ENCODE assay signal across 13 mouse cellular contexts in the genomic region with DNA sequence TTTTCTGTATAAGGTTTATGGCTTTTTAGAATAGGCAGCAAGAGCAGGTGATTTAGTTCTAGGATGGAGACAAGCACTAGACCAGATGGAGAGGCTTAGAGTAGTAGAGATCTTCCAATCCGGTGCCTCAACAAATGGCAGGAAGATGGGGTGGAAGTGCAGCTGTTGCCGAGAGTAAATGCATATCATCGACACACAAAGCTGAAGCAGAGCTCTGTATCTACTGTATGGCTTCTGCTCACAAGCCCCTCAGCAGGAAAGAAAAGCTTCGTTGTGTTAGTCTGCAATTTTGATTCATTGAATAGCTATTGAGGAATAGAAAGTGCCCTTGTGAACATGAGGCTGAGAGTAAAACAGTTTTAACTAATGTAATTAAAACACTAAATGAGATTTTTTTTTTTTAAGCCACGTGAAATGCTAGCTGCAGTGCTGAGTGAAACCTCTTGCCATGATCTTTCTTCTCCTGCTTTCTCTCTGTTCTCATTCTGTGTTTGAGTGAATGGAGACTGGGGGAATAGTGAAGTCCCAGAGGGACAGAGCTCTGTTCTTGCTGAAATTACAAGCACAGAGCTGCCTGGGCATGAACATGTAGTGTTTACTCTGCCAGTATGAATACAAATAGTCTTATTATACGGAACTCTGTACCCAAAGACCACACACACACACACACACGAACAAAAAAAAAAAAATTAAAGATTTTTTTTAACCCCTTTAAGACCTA.
DNase-seq lines count a peak whose midpoint lies in the region; ATAC-seq and TF ChIP-seq lines count a peak whose summit lies in the region.
"Had no signal": no experiment of that assay in that cellular context is flagged by ENCODE, and none has a peak within 500 bp of the region (broad histone marks: within the 10 kb centered on the region; RNA-seq: fewer than 3 reads in every experiment).

No protein-coding gene starts in this region.

- no peak for TF ChIP-seq CTCF in stomach, postnatal 0 days (IDR thresholded peaks at IDR 0.05; ENCODE audit: low read depth)
- no peak for TF ChIP-seq CTCF in hindbrain, postnatal 0 days (IDR thresholded peaks at IDR 0.05; ENCODE audit: low read depth)
- no peak for TF ChIP-seq CTCF in lung, adult 2 months (IDR thresholded peaks at IDR 0.05; ENCODE audit: insufficient read depth, low read length)

- peak overlapping the region; percentile 52 for H3K27ac ChIP-seq in stomach, embryonic 14.5 days (ENCODE audit: low read length)
- H3K27ac ChIP-seq in stomach, postnatal 0 days (replicated peaks), result no peak overlapping the region
- H3K27ac ChIP-seq in hindbrain, postnatal 0 days, result peak overlapping the region; percentile 57
- H3K27ac ChIP-seq: embryonic facial prominence, embryonic 13.5 days; heart, adult 2 months had no signal

- no peaks in the 10 kb centered on the region for H3K4me1 ChIP-seq in stomach, embryonic 14.5 days (ENCODE audit: control insufficient read depth, insufficient read depth, low read length)
- H3K4me1 ChIP-seq in stomach, postnatal 0 days (replicated peaks; ENCODE audit: control insufficient read depth, insufficient read depth), result no peaks in the 10 kb centered on the region
- H3K4me1 ChIP-seq in hindbrain, postnatal 0 days (ENCODE audit: insufficient read depth, low read length), result no peaks in the 10 kb centered on the region
- no peaks in the 10 kb centered on the region for H3K4me1 ChIP-seq in lung, adult 2 months (ENCODE audit: control insufficient read depth, insufficient read depth, low read length)
- H3K4me1 ChIP-seq: embryonic facial prominence, embryonic 13.5 days had no signal

- H3K9me3 ChIP-seq in stomach, embryonic 14.5 days (ENCODE audit: control insufficient read depth, low read depth, low read length), result no peaks in the 10 kb centered on the region
- H3K9me3 ChIP-seq in stomach, postnatal 0 days (ENCODE audit: control insufficient read depth, low read length), result no peaks in the 10 kb centered on the region
- no peaks in the 10 kb centered on the region for H3K9me3 ChIP-seq in hindbrain, postnatal 0 days (ENCODE audit: low read length)
- H3K9me3 ChIP-seq: embryonic facial prominence, embryonic 13.5 days had no signal

- no peak for ATAC-seq in stomach, embryonic 14.5 days (ENCODE audit: insufficient number of reproducible peaks, insufficient read depth, low FRiP score, low read depth)
- no peak for ATAC-seq in stomach, postnatal 0 days (ENCODE audit: low FRiP score, low TSS enrichment)
- ATAC-seq in hindbrain, postnatal 0 days, result peak; percentile 68; the same call in 1 of the 2 replicates

- H3K27me3 ChIP-seq in stomach, embryonic 14.5 days (ENCODE audit: control insufficient read depth, insufficient read depth, low read length), result no peaks in the 10 kb centered on the region
- H3K27me3 ChIP-seq in stomach, postnatal 0 days (ENCODE audit: control insufficient read depth, insufficient read depth, low read length), result no peaks in the 10 kb centered on the region
- no peaks in the 10 kb centered on the region for H3K27me3 ChIP-seq in hindbrain, postnatal 0 days (ENCODE audit: insufficient read depth, low read length)
- H3K27me3 ChIP-seq: embryonic facial prominence, embryonic 13.5 days had no signal

- no peak overlapping the region for H3K4me2 ChIP-seq in stomach, embryonic 14.5 days (replicated peaks; ENCODE audit: low read depth, low read length)
- no peak overlapping the region for H3K4me2 ChIP-seq in stomach, postnatal 0 days (replicated peaks; ENCODE audit: low read depth)
- H3K4me2 ChIP-seq in hindbrain, postnatal 0 days (ENCODE audit: low read depth, low read length), result no peak overlapping the region
- H3K4me2 ChIP-seq: embryonic facial prominence, embryonic 13.5 days had no signal

- DNase-seq in layer of hippocampus, adult 18-20 months (ENCODE audit: low spot score in 2 of 2), result peak; percentile 12 to 17
- DNase-seq in layer of hippocampus, adult 11-12 months (ENCODE audit: low spot score), result no peak
- no peak for DNase-seq in stomach, postnatal 0 days (ENCODE audit: low spot score)
- DNase-seq in hindbrain, postnatal 0 days (ENCODE audit: low spot score), result peak; percentile 56
- DNase-seq in lung, adult 2 months, result no peak
- no peak for DNase-seq in spleen, postnatal 10 days (ENCODE audit: low spot score in 2 of 2)
- no peak for DNase-seq in embryo, embryonic 10.5 days (ENCODE audit: low spot score)
- DNase-seq: B cell, adult 2 months; cerebellum, adult 8-10 months; heart, adult 2 months; heart, postnatal 36 days had no signal

- H3K36me3 ChIP-seq in stomach, embryonic 14.5 days (ENCODE audit: control insufficient read depth, insufficient read depth, low read length), result peaks cover 6% of the 10 kb centered on the region; the same call in 1 of the 2 replicates
- no peaks in the 10 kb centered on the region; the same call in 1 of the 2 replicates for H3K36me3 ChIP-seq in stomach, postnatal 0 days (ENCODE audit: control insufficient read depth, insufficient read depth, low read length)
- H3K36me3 ChIP-seq in hindbrain, postnatal 0 days (ENCODE audit: insufficient read depth, low read length), result 0 out of 2 replicates have a peak, but pooled peaks cover 5% of the 10 kb centered on the region

- no peak for TF ChIP-seq POLR2A in lung, adult 2 months (IDR thresholded peaks at IDR 0.05; ENCODE audit: borderline replicate concordance, extremely low read depth, low read depth, low read length)

- WGBS in stomach, embryonic 14.5 days, result 56% methylated on average over 7 of the region's 7 CpGs
- 43% methylated on average over 7 of the region's 7 CpGs for WGBS in stomach, postnatal 0 days
- WGBS in hindbrain, postnatal 0 days, result 31% methylated on average over 7 of the region's 7 CpGs
- WGBS in lung, adult 2 months, result 64% methylated on average over 7 of the region's 7 CpGs

- no peak for TF ChIP-seq EP300 in stomach, postnatal 0 days (optimal IDR thresholded peaks at IDR 0.05)

- H3K9ac ChIP-seq in stomach, embryonic 14.5 days (replicated peaks; ENCODE audit: low read depth, low read length), result no peak overlapping the region
- H3K9ac ChIP-seq in stomach, postnatal 0 days (ENCODE audit: low read length), result no peak overlapping the region
- H3K9ac ChIP-seq in hindbrain, postnatal 0 days (replicated peaks; ENCODE audit: low read length), result no peak overlapping the region
- H3K9ac ChIP-seq: embryonic facial prominence, embryonic 13.5 days had no signal

- no peak overlapping the region for H3K4me3 ChIP-seq in stomach, embryonic 14.5 days (ENCODE audit: low read depth, low read length)
- H3K4me3 ChIP-seq in stomach, postnatal 0 days (ENCODE audit: low read depth, low read length), result no peak overlapping the region
- H3K4me3 ChIP-seq in hindbrain, postnatal 0 days (ENCODE audit: low read length), result no peak overlapping the region
- no peak overlapping the region for H3K4me3 ChIP-seq in lung, adult 2 months (replicated peaks; ENCODE audit: extremely low read depth, low read depth, low read length)
- H3K4me3 ChIP-seq: embryonic facial prominence, embryonic 13.5 days; heart, adult 2 months had no signal

Comparison
In these comparisons a context has a peak if more than half of its experiments do, and no peak if none do; other contexts are left out.
1. DNase-seq: peak in layer of hippocampus, adult 18-20 months (2 of 2) and hindbrain, postnatal 0 days (single experiment); none in layer of hippocampus, adult 11-12 months (single experiment), stomach, postnatal 0 days (single experiment), lung, adult 2 months (single experiment), spleen, postnatal 10 days (0 of 2) and embryo, embryonic 10.5 days (single experiment).